Mouse (Mus musculus) ES-E14 (cell line): ENCODE measurements around the gene Zbtb26. TPM values are rescaled to one million over a fixed set of nuclear protein-coding genes. Genes with fewer than 3 reads are reported as not detected.

Experiments
- DNase-seq: peaks from one replicate; pipeline ENCODE4 v3.0.0-alpha.2; 2013; ENCODE audit warnings: low read depth, low spot score
- H3K27ac ChIP-seq: 2 replicates; pipeline ENCODE4 v1.5.1; 2012; ENCODE audit warnings: low read depth, mild to moderate bottlenecking, low read length, moderate library complexity, mixed read lengths; ENCODE audit not compliant: poor library complexity, insufficient read depth, severe bottlenecking
- H3K36me3 ChIP-seq: 2 replicates; pipeline ENCODE4 v1.6.1; 2012; ENCODE audit warnings: mild to moderate bottlenecking, low read length, moderate library complexity, mixed read lengths; ENCODE audit not compliant: control insufficient read depth, poor library complexity, insufficient read depth, severe bottlenecking
- H3K4me1 ChIP-seq, 2 experiments: fragments of 150-350 bp in 1 of 2; sonication (generic) in 1 of 2; 2 replicates each; pipeline ENCODE4 v1.6.1; 2012; ENCODE audit warnings: low read length in 2 of 2, mild to moderate bottlenecking in 1 of 2, mixed read lengths in 1 of 2; ENCODE audit not compliant: control insufficient read depth in 2 of 2, insufficient read depth in 2 of 2, poor library complexity in 1 of 2
- H3K4me3 ChIP-seq, 2 experiments: fragments of 150-350 bp in 1 of 2; sonication (generic) in 1 of 2; 2 replicates each; pipeline ENCODE4 v1.5.1; 2012; ENCODE audit warnings: low read length in 2 of 2, low read depth in 1 of 2, mild to moderate bottlenecking in 1 of 2, mixed read lengths in 1 of 2; ENCODE audit not compliant: insufficient read depth in 1 of 2, poor library complexity in 1 of 2, severe bottlenecking in 1 of 2
- H3K9ac ChIP-seq: 2 replicates; pipeline ENCODE4 v1.6.1; 2012; ENCODE audit warnings: low read depth, mild to moderate bottlenecking, low read length, mixed read lengths; ENCODE audit not compliant: poor library complexity, insufficient read depth, severe bottlenecking
- H3K9me3 ChIP-seq: fragments of 150-350 bp; sonication (generic); 2 replicates; pipeline ENCODE4 v1.6.1; 2012; ENCODE audit warnings: low read depth, mild to moderate bottlenecking, low read length; ENCODE audit not compliant: control insufficient read depth, insufficient read depth
- CHD2 ChIP-seq: IDR thresholded peaks from 2 replicates; pipeline ENCODE4 v1.6.1; 2014; ENCODE audit warnings: mild to moderate bottlenecking, low read depth, low read length, inconsistent platforms
- HCFC1 ChIP-seq: IDR thresholded peaks from 2 replicates; pipeline ENCODE4 v1.6.1; 2012; ENCODE audit warnings: low read length, inconsistent platforms, borderline replicate concordance; ENCODE audit not compliant: insufficient read depth
- MAFK ChIP-seq: IDR thresholded peaks from 2 replicates; pipeline ENCODE4 v1.6.1; 2014; ENCODE audit warnings: mild to moderate bottlenecking, low read depth, low read length, inconsistent platforms; ENCODE audit not compliant: insufficient read depth
- ZC3H11A ChIP-seq: IDR thresholded peaks from 2 replicates; pipeline ENCODE4 v1.6.1; 2012; ENCODE audit warnings: low read depth, mild to moderate bottlenecking, inconsistent platforms, low read length, borderline replicate concordance
- ZNF384 ChIP-seq: IDR thresholded peaks from 2 replicates; pipeline ENCODE4 v1.6.1; 2012; ENCODE audit warnings: low read depth, low read length, inconsistent platforms
- in situ Hi-C, 2 experiments: fragments of 600-800 bp; cut with MboI; formaldehyde crosslinking; loops; one replicate each; pipeline ENCODE4 v1.15.1; 2025; ENCODE audit warnings: low sequenced_read_pairs in 2 of 2, inconsistent platforms in 1 of 2; ENCODE audit not compliant: unreplicated experiment in 2 of 2
- total RNA-seq: library from RNA; depleted of rRNA; stranded (reverse); fragments of 300-350 nt; gene quantifications from 2 replicates; pipeline ENCODE4 v1.2.3, GENCODE M21; 2012

Zbtb26 gene
- total RNA-seq, 1 experiment = 11.9 TPM

DNA sequence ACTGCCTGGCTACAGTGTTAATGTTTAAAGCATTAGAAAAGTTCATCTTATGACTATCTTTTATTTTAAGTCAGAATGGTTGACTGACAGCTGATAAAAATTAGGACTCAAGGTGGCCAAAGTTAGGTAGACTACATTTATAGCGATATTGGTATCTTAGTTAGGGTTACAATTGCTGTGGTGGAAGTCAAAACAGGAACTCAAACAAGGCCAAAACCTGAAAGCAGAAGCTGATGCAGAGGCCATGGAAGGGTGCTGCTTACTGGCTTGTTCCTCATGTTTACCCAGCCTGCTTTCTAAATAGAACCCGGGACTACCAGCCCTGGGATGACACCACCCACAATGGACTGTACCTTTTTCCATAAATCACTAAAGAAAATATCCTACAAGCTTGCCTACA lies 41.2 kb upstream of the Zbtb26 start:
- in situ Hi-C loops = no loop called here

GRCm38 (mm10) chr2:37480039-37480438 lies 37.1 kb upstream of the Zbtb26 start:
- Histone ChIP-seq H3K9me3 (no peaks in the 10 kb centered on the region), H3K4me1 (no peaks in the 10 kb centered on the region), H3K36me3 (peaks cover 16% of the 10 kb centered on the region), H3K9ac (no peak overlapping the region), H3K4me3 (no peak overlapping the region), H3K27ac (no peak overlapping the region)
- in situ Hi-C loops = no loop called here
- no peak for DNase-seq
- TF ChIP-seq ZNF384 (no peak), ZC3H11A (no peak), MAFK (no peak), HCFC1 (no peak), CHD2 (no peak)

More for the DNA sequence above, 41.2 kb upstream of the Zbtb26 start:
- TF ChIP-seq ZC3H11A (no peak), HCFC1 (no peak), CHD2 (no peak), MAFK (no peak), ZNF384 (no peak)
- Histone ChIP-seq H3K4me1 (no peaks in the 10 kb centered on the region), H3K9ac (no peak overlapping the region), H3K4me3 (no peak overlapping the region), H3K27ac (no peak overlapping the region), H3K9me3 (no peaks in the 10 kb centered on the region), H3K36me3 (peaks cover 7% of the 10 kb centered on the region)
- no peak for DNase-seq

DNA sequence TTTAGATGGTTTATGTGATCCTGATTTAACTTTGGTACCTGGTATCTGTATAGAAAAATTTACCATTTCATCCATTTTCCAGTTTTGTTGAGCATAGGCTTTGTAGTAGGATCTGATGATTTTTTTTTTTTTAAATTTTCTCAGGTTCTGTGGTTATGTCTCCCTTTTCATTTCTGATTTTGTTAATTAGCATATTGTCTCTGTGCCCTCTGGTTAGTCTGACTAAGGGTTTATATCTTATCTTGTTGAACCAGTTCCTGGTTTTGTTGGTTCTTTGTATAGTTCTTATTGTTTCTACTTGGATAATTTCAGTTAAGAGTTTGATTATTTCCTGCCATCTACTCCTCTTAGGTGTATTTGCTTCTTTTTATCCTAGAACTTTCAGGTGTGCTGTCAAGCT lies 36.6 kb upstream of the Zbtb26 start:
- in situ Hi-C loops = no loop called here
- no peak overlapping the region for H3K9ac ChIP-seq
- TF ChIP-seq MAFK (no peak), CHD2 (no peak), ZNF384 (no peak), ZC3H11A (no peak), HCFC1 (no peak)
- no peak overlapping the region for H3K4me3 ChIP-seq
- DNase-seq = no peak
- no peaks in the 10 kb centered on the region for H3K4me1 ChIP-seq
- H3K36me3 ChIP-seq = peaks cover 13% of the 10 kb centered on the region
- no peaks in the 10 kb centered on the region for H3K9me3 ChIP-seq
- H3K27ac ChIP-seq = no peak overlapping the region

GRCm38 (mm10) chr2:37466266-37466665 lies 23.3 kb upstream of the Zbtb26 start:
- H3K4me3 ChIP-seq = no peak overlapping the region
- no peak overlapping the region for H3K27ac ChIP-seq
- in situ Hi-C loops = no loop called here
- no peaks in the 10 kb centered on the region for H3K4me1 ChIP-seq
- H3K9me3 ChIP-seq = no peaks in the 10 kb centered on the region
- H3K36me3 ChIP-seq = no peaks in the 10 kb centered on the region; the same call in 1 of the 2 replicates
- no peak for DNase-seq
- no peak overlapping the region for H3K9ac ChIP-seq
- TF ChIP-seq HCFC1 (no peak), ZNF384 (no peak), CHD2 (no peak), ZC3H11A (no peak), MAFK (no peak)

GRCm38 (mm10) chr2:37460707-37461106 lies 17.8 kb upstream of the Zbtb26 start:
- in situ Hi-C loops = no loop called here
- TF ChIP-seq ZNF384 = no peak
- no peak for TF ChIP-seq ZC3H11A
- TF ChIP-seq HCFC1 = no peak
- TF ChIP-seq CHD2 = no peak
- TF ChIP-seq MAFK = no peak
- no peak overlapping the region for H3K27ac ChIP-seq
- H3K9ac ChIP-seq = no peak overlapping the region
- no peak overlapping the region for H3K4me3 ChIP-seq
- no peaks in the 10 kb centered on the region for H3K36me3 ChIP-seq
- no peaks in the 10 kb centered on the region for H3K4me1 ChIP-seq
- no peaks in the 10 kb centered on the region for H3K9me3 ChIP-seq
- no peak for DNase-seq
